Mouse (Mus musculus): ENCODE measurements around the gene Cdc42. TPM values are rescaled to one million over a fixed set of nuclear protein-coding genes. Genes with fewer than 3 reads are reported as not detected.

Gene Cdc42
- polyA plus RNA-seq, 1 experiment = 94.4 TPM

DNA sequence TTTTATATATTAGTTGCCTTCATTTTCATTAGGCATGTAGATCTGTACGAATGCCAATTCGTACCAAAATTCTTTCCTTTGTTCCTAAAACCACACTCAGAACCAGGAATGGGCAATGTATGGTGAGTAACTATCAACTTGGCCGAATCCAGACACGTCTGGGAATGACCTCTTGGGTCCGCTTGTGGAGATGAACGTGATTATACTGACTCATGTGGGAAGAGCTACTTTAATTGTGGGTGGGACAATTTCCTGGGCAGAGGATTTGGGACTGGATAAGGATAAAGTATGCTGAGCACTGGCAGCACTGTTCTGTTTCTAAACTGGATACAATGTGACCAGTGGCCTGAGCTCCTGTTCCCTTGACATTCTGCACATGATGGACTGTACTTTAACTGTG is 32.6 kb downstream of the Cdc42 start:
- no peak for DNase-seq
- TF ChIP-seq POLR2A (IDR thresholded peaks at IDR 0.05; ENCODE audit: control insufficient read depth, extremely low read depth, insufficient read depth, low read length, poor library complexity) (no peak), CTCF (IDR thresholded peaks at IDR 0.05; ENCODE audit: borderline replicate concordance, control insufficient read depth, extremely low read depth, insufficient read depth, low read length, poor library complexity) (no peak)
- H3K36me3 ChIP-seq (ENCODE audit: control insufficient read depth, insufficient read depth, low read length) = peaks cover 69% of the 10 kb centered on the region
- H3K4me1 ChIP-seq (replicated peaks; ENCODE audit: control insufficient read depth, insufficient read depth, low read length) = no peaks in the 10 kb centered on the region
- 93% methylated on average over 6 of the region's 6 CpGs for WGBS
- no peaks in the 10 kb centered on the region for H3K27me3 ChIP-seq (ENCODE audit: control insufficient read depth, insufficient read depth, low read length)
- H3K27ac ChIP-seq (ENCODE audit: control insufficient read depth, insufficient read depth, low read length) = no peak overlapping the region
- no peak overlapping the region for H3K4me3 ChIP-seq (ENCODE audit: control insufficient read depth, insufficient read depth, low read length)

DNA sequence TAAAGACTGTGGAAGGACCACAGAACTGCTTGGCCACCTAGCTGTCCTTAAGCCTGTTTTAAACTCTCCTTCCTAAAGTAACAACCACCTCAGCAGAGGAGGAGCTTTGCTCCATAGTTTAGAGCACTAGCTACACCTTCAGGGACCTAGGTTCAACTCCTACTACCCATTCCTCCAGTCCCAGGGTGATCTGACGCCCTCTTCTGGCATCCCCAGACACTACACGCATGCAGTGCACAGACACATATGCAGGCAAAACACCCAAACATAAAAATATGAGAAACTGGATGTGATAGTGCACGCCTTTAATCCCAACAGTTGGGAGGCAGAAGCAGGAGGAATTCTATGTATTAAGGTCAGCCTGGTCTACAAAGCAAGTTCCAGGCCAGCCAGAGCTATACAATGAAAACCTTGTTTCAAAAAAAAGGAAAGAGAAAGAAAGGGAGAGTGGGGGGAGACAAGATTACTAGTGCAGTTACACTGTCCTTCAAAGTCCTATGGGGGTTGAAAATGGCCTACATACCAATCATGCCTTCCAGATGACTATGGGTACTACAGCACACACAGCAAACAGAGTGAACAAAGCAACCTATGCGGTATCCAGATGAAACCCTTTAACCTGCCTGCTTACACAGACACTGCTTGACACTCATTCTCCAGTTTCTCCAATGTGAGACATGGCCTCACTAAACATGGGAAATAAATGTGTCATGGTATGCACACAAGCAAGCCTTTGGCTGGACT is 41.3 kb downstream of the Cdc42 start:
- 91% methylated on average over 4 of the region's 4 CpGs for WGBS
- Histone ChIP-seq H3K27ac (ENCODE audit: control insufficient read depth, insufficient read depth, low read length) (no peak overlapping the region), H3K4me1 (replicated peaks; ENCODE audit: control insufficient read depth, insufficient read depth, low read length) (no peaks in the 10 kb centered on the region), H3K4me3 (ENCODE audit: control insufficient read depth, insufficient read depth, low read length) (no peak overlapping the region), H3K27me3 (ENCODE audit: control insufficient read depth, insufficient read depth, low read length) (no peaks in the 10 kb centered on the region), H3K36me3 (ENCODE audit: control insufficient read depth, insufficient read depth, low read length) (peaks cover 37% of the 10 kb centered on the region)
- TF ChIP-seq POLR2A (IDR thresholded peaks at IDR 0.05; ENCODE audit: control insufficient read depth, extremely low read depth, insufficient read depth, low read length, poor library complexity) (no peak), CTCF (IDR thresholded peaks at IDR 0.05; ENCODE audit: borderline replicate concordance, control insufficient read depth, extremely low read depth, insufficient read depth, low read length, poor library complexity) (no peak)
- no peak for DNase-seq

DNA sequence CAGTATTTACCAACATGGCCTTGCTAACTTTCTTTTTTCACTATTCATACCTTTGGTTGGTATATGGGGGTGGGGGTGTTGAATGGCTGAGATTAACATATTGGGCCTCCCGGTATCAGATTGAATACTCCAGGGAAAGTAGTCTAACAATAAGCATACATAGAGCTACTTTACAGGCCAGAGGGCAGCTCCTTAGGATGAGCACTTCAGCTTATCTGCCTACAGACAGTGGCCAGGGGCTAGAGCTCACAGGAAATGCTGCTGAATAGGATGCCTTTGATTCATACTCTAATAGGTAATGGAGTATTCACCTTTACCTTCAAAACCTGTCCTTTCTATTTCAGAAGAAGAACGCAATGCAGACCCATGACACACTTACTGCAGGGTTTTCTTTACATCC is 42.5 kb downstream of the Cdc42 start:
- no peak overlapping the region for H3K4me3 ChIP-seq (ENCODE audit: control insufficient read depth, insufficient read depth, low read length)
- no peak for DNase-seq
- no peak for TF ChIP-seq POLR2A (IDR thresholded peaks at IDR 0.05; ENCODE audit: control insufficient read depth, extremely low read depth, insufficient read depth, low read length, poor library complexity)
- no peak for TF ChIP-seq CTCF (IDR thresholded peaks at IDR 0.05; ENCODE audit: borderline replicate concordance, control insufficient read depth, extremely low read depth, insufficient read depth, low read length, poor library complexity)
- peaks cover 27% of the 10 kb centered on the region for H3K36me3 ChIP-seq (ENCODE audit: control insufficient read depth, insufficient read depth, low read length)
- no peak overlapping the region for H3K27ac ChIP-seq (ENCODE audit: control insufficient read depth, insufficient read depth, low read length)
- no peaks in the 10 kb centered on the region for H3K4me1 ChIP-seq (replicated peaks; ENCODE audit: control insufficient read depth, insufficient read depth, low read length)
- WGBS = 97% methylated on average over 2 of the region's 2 CpGs
- H3K27me3 ChIP-seq (ENCODE audit: control insufficient read depth, insufficient read depth, low read length) = no peaks in the 10 kb centered on the region

- no peaks in the 10 kb centered on the region for H3K27me3 ChIP-seq (ENCODE audit: control insufficient read depth, insufficient read depth, low read length)
- 93% methylated on average over 6 of the region's 6 CpGs for WGBS
- TF ChIP-seq CTCF (IDR thresholded peaks at IDR 0.05; ENCODE audit: borderline replicate concordance, control insufficient read depth, extremely low read depth, insufficient read depth, low read length, poor library complexity) (no peak), POLR2A (IDR thresholded peaks at IDR 0.05; ENCODE audit: control insufficient read depth, extremely low read depth, insufficient read depth, low read length, poor library complexity) (no peak)
- H3K27ac ChIP-seq (ENCODE audit: control insufficient read depth, insufficient read depth, low read length) = no peak overlapping the region
- H3K4me1 ChIP-seq (replicated peaks; ENCODE audit: control insufficient read depth, insufficient read depth, low read length) = no peaks in the 10 kb centered on the region
- no peak for DNase-seq
- H3K4me3 ChIP-seq (ENCODE audit: control insufficient read depth, insufficient read depth, low read length) = no peak overlapping the region
- H3K36me3 ChIP-seq (ENCODE audit: control insufficient read depth, insufficient read depth, low read length) = peaks cover 22% of the 10 kb centered on the region
Observed at GRCm38 (mm10) chr4:137314561-137314960, 43.0 kb downstream of the Cdc42 start.

DNA sequence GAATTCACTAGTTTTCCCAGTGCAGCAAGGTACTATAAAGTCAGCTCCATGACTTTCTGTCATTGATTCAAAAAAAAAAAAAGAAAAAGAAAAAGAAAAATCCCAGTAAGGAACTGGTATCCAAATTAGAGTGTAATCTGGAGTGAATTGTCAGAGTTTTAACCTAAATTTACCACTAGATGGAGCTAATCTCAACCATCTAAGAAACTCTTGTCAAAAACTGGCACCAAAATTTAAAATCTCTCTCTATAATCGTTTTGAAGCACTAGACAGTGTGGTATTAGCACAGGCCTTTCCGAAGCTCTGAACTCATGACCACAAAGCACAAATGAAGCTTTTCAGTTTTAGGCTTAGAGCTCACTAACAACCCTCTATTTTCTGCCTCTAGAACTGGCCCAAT is 44.0 kb downstream of the Cdc42 start:
- 8% methylated on average over 2 of the region's 2 CpGs for WGBS
- DNase-seq = no peak

DNA sequence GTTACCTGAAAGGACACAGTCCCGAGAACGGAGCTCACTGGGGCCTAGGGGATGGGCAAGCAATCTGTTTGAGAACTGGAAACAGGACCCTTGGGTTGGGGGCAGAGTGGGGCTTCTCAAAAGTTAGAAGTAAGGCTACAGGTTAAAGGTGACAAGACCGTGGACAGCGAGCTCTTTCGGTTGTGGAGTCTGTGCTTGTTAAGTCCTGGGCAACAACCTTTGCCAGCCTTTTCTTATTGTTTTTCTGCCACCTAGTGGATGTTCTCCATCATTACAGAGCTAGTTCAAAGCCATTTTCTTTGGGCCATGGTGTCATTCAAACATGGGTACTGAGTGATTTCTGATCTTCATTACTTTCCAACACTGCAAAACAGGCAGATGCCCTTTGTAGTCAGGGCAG is 49.1 kb downstream of the Cdc42 start:
- Histone ChIP-seq H3K27ac (ENCODE audit: control insufficient read depth, insufficient read depth, low read length) (no peak overlapping the region), H3K27me3 (ENCODE audit: control insufficient read depth, insufficient read depth, low read length) (no peaks in the 10 kb centered on the region), H3K4me3 (ENCODE audit: control insufficient read depth, insufficient read depth, low read length) (no peak overlapping the region), H3K36me3 (ENCODE audit: control insufficient read depth, insufficient read depth, low read length) (no peaks in the 10 kb centered on the region), H3K4me1 (replicated peaks; ENCODE audit: control insufficient read depth, insufficient read depth, low read length) (no peaks in the 10 kb centered on the region)
- WGBS = 59% methylated on average over 5 of the region's 5 CpGs
- TF ChIP-seq POLR2A (IDR thresholded peaks at IDR 0.05; ENCODE audit: control insufficient read depth, extremely low read depth, insufficient read depth, low read length, poor library complexity) = no peak
- no peak for TF ChIP-seq CTCF (IDR thresholded peaks at IDR 0.05; ENCODE audit: borderline replicate concordance, control insufficient read depth, extremely low read depth, insufficient read depth, low read length, poor library complexity)
- DNase-seq = peak; percentile 14

More for the DNA sequence above, 44.0 kb downstream of the Cdc42 start:
- no peaks in the 10 kb centered on the region for H3K4me1 ChIP-seq (replicated peaks; ENCODE audit: control insufficient read depth, insufficient read depth, low read length)
- peaks cover 13% of the 10 kb centered on the region for H3K36me3 ChIP-seq (ENCODE audit: control insufficient read depth, insufficient read depth, low read length)
- no peak overlapping the region for H3K4me3 ChIP-seq (ENCODE audit: control insufficient read depth, insufficient read depth, low read length)
- TF ChIP-seq CTCF (IDR thresholded peaks at IDR 0.05; ENCODE audit: borderline replicate concordance, control insufficient read depth, extremely low read depth, insufficient read depth, low read length, poor library complexity) (no peak), POLR2A (IDR thresholded peaks at IDR 0.05; ENCODE audit: control insufficient read depth, extremely low read depth, insufficient read depth, low read length, poor library complexity) (no peak)
- no peak overlapping the region for H3K27ac ChIP-seq (ENCODE audit: control insufficient read depth, insufficient read depth, low read length)
- H3K27me3 ChIP-seq (ENCODE audit: control insufficient read depth, insufficient read depth, low read length) = no peaks in the 10 kb centered on the region

All from thymus, adult 2 months (tissue).